Mouse (Mus musculus) cortical plate, adult 2 months (tissue): Measurements from ENCODE around the gene Basp1.

Source experiments
- CTCF ChIP-seq: fragments of 200-500 bp; IDR thresholded peaks from 2 replicates; pipeline ENCODE4 v1.5.1; 2011; ENCODE audit warnings: mild to moderate bottlenecking, control low read depth, low read length; ENCODE audit not compliant: insufficient read depth; ENCODE audit errors: extremely low read depth
- POLR2A ChIP-seq: fragments of 200-500 bp; IDR thresholded peaks from 2 replicates; pipeline ENCODE4 v1.6.1; 2011; ENCODE audit warnings: mild to moderate bottlenecking, low read length, control low read depth; ENCODE audit not compliant: insufficient read depth; ENCODE audit errors: extremely low read depth

DNA sequence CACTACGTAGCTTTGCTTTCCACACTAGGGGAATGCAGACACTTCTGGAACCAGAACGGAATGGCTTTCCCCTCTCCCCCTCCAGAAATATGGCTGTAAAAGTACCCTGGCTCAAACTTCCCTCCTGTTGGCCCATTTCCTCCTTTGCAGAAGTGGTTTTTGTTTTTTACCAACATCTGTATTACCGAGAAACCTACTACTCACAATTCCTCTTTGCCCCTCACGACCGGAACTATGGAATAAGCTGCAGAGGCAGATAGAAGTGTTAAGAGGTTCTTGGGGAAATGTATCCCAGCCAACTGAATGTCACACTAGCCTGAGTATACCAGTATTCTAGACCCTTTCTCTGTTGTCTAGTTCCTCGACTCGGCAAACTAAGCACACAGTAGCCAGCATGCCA is 9.7 kb downstream of the Basp1 start:
- no peak for TF ChIP-seq CTCF
- no peak for TF ChIP-seq POLR2A
